Mouse (Mus musculus): ENCODE measurements around the gene Fbxl14. TPM values are rescaled to one million over a fixed set of nuclear protein-coding genes. Genes with fewer than 3 reads are reported as not detected.

Fbxl14 gene
- polyA plus RNA-seq, 1 experiment from 2014 or later, result 2.8 TPM

DNA sequence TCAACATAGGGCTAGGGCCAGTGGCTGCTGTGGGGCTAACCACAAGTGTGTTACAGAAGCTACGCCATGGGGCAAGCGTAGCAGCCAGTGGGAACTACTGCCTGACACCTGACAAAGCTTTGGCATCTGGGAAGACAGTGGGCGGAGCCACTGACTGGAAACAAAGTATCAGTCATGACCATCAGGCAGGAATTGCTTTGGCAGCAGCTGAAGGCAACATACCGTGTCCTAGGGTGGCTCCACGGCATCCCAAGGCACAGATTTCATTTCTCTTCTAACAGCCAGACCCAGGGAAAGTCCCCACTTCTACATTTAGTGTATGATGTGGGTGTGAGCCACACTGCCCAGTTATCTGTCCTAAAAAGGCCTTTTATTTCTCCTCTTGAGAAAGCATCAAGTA lies 47.0 kb downstream of the Fbxl14 start:
- Histone ChIP-seq H3K27ac (no peak overlapping the region), H3K4me2 (no peak overlapping the region), H3K36me3 (no peaks in the 10 kb centered on the region), H3K9me3 (replicated peaks) (no peaks in the 10 kb centered on the region), H3K9ac (no peak overlapping the region), H3K4me3 (replicated peaks) (no peak overlapping the region), H3K27me3 (no peaks in the 10 kb centered on the region), H3K4me1 (replicated peaks) (no peaks in the 10 kb centered on the region)
- ATAC-seq (ENCODE audit: low read depth) (no peak), DNase-seq (no peak)
- WGBS (ENCODE audit: insufficient replicate concordance), result 54% methylated on average over 5 of the region's 5 CpGs

DNA sequence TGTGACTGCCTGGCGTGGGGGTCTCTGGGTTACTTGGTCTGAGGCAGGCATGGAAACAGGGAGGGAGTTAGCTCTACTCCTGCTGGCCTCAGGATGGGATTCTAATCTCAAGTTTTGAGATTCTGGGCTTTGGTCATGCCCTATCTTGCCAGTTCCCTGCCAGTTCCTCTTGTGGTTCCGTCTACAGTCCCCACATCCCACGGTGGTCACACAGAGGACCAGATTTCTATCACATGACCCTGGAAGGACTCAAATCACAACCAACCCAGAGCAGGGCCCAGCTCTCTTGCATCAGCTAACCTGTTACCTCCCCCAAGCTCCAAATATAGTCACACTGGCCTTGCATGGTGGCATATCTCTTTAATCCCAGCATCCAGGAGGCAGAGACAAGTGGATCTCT lies 50.2 kb downstream of the Fbxl14 start:
- H3K9ac ChIP-seq, result no peak overlapping the region
- H3K4me3 ChIP-seq (replicated peaks), result no peak overlapping the region
- DNase-seq, result no peak
- WGBS (ENCODE audit: insufficient replicate concordance), result 36% methylated on average over 3 of the region's 3 CpGs
- no peak for ATAC-seq (ENCODE audit: low read depth)
- H3K36me3 ChIP-seq, result no peaks in the 10 kb centered on the region
- H3K27me3 ChIP-seq, result no peaks in the 10 kb centered on the region
- H3K27ac ChIP-seq, result no peak overlapping the region
- H3K9me3 ChIP-seq (replicated peaks), result no peaks in the 10 kb centered on the region
- H3K4me1 ChIP-seq (replicated peaks), result no peaks in the 10 kb centered on the region
- no peak overlapping the region for H3K4me2 ChIP-seq

Other genes starting within 250 kb of the Fbxl14 start
- not detected in 2 replicates for gene Cacna2d4, start 243.1 kb upstream of the Fbxl14 start, polyA plus RNA-seq (2015; fragmentation: Nextera tagmentation; extraction: Ambion mirVana)
- gene Lrtm2, start 148.9 kb upstream of the Fbxl14 start, polyA plus RNA-seq (2015; fragmentation: Nextera tagmentation; extraction: Ambion mirVana), result 0.03 TPM in 1 of 2 replicates, not detected in the other
- 33.3 and 38.6 TPM in 2 replicates for gene Adipor2, start 62.0 kb upstream of the Fbxl14 start, polyA plus RNA-seq (2015; fragmentation: Nextera tagmentation; extraction: Ambion mirVana)
- 0.31 and 0.52 TPM in 2 replicates for gene Wnt5b, start 64.7 kb downstream of the Fbxl14 start, polyA plus RNA-seq (2015; fragmentation: Nextera tagmentation; extraction: Ambion mirVana)

Data from liver, embryonic 13.5 days (tissue).